Mouse (Mus musculus) right cerebral cortex, postnatal 14 days (tissue): Measurements from ENCODE around the gene Ptprcap.
A peak's percentile ranks its signal among the peaks of the same experiment; 100 is the strongest.
"Not testable (repeated sequence)": the region's sequence is repeated elsewhere in the genome, so short reads cannot be mapped to it uniquely, and the experiment has no call there.

Experiments used
- DNase-seq: peaks from one replicate; pipeline ENCODE4 v3.0.0; 2022

Ptprcap gene

DNA sequence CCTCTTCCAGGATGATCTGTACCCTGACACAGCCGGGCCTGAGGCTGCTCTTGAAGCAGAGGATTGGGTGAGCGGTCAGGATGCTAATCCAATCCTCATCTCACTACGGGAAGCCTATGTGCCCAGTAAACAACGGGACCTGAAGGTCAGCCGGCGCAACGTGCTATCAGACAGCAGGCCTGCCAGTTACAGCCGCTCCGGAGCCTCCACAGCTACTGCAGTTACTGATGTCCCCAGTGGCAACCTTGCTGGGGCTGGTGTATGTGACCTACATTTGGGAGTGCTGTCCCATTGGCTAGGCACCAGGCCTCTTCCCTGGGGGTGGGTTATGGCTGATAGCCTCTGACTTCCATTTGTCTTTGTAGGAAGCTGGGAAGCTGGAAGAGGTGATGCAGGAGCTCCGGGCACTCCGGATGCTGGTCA lies at the start of gene Ptprcap:
Gene Ptprcap (plus strand): TSS at position 373 of the 423 bp plus-strand sequence.
- no peak for DNase-seq

- DNase-seq, result no peak
These were observed 49.6 kb upstream of the Ptprcap start for GRCm38 (mm10) chr19:4103792-4104191.

DNA sequence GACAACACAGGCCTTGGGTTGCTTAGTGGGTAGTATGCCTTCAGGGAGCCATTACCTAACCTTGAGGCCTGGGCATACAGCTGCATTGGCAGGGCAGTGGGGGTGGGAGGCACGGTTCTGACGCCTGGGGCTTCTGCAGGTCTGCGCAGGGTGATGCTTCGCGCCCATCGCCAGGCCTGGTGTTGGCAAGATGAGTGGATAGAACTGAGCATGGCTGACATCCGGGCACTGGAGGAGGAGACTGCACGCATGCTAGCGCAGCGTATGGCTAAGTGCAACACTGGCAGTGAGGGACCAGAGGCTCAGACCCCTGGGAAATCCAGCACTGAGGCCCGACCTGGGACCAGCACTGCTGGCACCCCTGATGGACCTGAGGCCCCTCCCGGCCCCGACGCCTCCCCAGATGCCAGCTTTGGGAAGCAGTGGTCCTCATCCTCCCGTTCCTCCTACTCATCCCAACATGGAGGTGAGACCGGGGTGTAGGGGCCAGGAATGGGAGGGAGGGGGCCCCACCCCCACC lies 48.7 kb upstream of the Ptprcap start:
- DNase-seq, result no peak

DNA sequence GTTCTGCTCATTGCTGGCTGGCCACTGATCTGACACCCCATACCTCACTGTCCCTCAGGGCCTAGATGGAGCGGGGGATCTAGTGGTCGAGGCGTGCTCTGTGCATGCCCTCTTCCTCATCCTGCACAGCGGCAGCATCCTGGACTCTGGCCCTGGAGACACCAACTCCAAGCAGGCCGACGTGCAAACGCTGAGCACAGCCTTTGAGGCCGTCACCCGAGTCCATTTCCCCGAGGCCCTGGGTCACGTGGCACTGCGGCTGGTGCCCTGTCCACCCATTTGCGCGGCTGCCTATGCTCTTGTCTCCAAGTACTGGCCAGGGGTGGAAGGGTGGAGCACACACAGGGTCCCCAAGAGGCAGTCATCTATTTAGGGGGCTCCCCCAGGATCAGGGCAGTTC lies 46.8 kb upstream of the Ptprcap start:
- no peak for DNase-seq

DNA sequence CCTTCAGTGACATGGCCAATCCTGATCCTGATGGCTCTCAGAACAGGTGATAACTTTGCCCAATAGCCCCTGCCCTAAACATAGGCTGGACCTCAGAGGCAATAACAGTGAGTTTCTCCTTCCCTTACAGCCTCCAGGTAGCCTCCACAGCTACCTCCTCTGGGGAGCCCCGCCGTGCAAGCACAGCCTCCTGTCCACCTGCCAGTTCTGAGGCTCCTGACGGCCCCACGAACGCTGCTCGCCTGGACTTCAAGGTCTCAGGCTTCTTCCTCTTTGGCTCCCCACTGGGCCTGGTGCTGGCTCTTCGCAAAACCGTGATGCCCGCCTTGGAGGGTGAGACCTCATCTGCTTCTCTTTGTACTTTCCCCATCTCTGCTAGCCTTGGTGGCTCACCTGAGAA lies 44.9 kb upstream of the Ptprcap start:
- no peak for DNase-seq

DNA sequence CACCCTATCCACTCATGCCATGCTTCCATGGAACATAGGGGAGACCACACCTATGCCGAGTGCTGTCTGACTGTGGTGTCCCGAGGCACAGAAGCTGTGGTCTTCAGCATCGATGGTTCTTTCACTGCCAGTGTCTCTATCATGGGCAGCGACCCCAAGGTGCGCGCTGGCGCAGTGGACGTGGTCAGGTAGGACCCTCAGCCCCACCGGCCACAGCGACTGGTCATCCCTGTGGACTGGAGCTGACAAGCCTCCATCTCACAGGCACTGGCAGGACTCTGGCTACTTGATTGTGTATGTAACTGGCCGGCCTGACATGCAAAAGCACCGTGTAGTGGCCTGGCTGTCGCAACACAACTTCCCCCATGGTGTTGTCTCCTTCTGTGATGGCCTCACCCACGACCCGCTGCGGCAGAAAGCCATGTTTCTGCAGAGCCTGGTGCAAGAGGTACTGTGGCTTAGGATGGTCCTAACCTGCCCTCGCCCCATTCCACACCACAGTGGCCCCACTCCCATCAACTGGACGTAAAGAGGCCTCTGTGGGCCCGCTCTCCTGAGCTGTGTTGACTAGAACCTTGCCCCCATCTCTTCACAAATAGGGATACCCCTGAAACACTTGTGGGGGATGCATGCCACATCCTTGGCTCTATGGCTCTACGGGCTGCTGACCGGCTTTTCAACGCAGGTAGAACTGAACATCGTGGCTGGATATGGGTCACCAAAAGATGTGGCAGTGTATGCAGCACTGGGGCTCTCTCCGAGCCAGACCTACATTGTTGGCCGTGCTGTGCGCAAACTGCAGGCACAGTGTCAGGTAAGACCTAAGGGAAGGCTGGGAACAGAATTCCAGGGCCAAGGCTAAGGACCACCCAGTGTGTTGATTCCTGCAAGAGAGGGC lies 41.1 kb upstream of the Ptprcap start:
- DNase-seq, result no peak

DNA sequence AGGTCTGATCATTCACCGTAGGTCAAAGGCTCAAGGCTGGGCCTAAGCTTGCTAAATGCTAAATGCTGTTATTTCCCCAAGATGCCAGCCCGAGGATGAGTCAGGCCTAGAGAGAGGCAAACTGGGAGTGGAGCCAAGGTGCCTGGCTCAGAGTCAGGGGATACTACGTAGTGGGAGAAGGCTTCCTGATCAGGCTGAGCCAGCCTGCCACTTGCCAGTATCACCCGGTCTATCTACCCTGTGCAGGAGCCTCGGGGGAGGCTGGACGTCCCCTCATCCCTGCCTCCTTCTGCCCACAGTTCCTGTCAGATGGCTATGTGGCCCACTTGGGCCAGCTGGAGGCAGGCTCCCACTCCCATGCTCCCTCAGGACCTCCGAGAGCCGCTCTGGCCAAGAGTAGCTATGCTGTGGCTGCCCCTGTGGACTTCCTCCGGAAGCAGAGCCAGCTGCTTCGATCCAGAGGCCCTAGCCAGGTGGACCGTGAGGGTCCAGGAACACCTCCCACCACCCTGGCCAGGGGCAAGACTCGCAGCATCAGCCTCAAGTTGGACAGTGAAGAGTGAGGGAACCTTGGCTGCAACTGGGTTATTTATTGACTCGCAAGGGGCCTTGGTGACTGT lies 40.1 kb upstream of the Ptprcap start:
- DNase-seq, result peak; percentile 81

- DNase-seq, result no peak
These were observed 39.6 kb upstream of the Ptprcap start for GRCm38 (mm10) chr19:4113806-4114230.

- no peak for DNase-seq
These were observed 38.9 kb upstream of the Ptprcap start for GRCm38 (mm10) chr19:4114551-4114950.

- no peak for DNase-seq
These were observed 38.3 kb upstream of the Ptprcap start for GRCm38 (mm10) chr19:4115144-4115543.

GRCm38 (mm10) chr19:4115816-4116215 lies 37.6 kb upstream of the Ptprcap start:
- DNase-seq, result no peak

DNA sequence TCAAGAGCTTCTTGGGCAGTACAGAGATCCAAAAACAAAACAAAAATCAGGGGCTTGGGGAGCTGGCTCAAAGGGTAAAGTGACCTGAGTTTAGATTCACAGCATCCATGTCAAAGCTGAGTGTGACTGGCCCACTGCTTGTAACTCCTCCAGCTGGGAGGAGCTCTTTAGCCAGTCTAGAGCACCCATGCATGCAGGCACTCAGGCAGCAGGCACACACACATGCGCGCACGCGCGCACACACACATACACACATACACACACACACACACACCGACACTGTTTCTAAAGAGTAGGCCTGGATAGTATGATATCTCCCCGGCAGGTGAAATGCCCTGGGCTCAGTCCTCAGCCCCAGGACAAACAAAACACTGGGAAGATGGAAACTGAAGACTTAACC lies 36.4 kb upstream of the Ptprcap start:
- DNase-seq, result no peak

GRCm38 (mm10) chr19:4118350-4118749 lies 35.1 kb upstream of the Ptprcap start:
- no peak for DNase-seq

- no peak for DNase-seq
These were observed 33.5 kb upstream of the Ptprcap start for GRCm38 (mm10) chr19:4119716-4120487.

DNA sequence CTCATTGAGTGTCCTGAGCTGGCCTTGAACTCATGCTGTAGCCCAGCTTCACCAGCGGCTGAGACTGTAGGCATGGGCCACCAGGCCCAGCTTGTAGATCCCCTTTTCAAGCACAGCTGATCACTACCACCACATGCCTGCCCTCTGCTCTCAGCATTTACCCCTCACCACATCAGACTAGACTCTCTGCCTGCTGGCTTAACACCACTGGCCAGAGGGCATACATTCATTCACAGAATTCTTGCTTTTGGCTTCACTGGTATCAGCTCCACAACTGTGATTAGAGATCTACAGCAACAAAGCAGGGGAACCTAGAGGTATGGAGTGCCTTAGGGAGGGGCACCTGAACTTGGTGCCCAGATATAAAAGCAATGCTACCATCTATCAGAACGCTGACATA lies 32.9 kb upstream of the Ptprcap start:
- DNase-seq, result no peak

GRCm38 (mm10) chr19:4121097-4121805 lies 32.2 kb upstream of the Ptprcap start:
- DNase-seq, result peak; percentile 98

DNA sequence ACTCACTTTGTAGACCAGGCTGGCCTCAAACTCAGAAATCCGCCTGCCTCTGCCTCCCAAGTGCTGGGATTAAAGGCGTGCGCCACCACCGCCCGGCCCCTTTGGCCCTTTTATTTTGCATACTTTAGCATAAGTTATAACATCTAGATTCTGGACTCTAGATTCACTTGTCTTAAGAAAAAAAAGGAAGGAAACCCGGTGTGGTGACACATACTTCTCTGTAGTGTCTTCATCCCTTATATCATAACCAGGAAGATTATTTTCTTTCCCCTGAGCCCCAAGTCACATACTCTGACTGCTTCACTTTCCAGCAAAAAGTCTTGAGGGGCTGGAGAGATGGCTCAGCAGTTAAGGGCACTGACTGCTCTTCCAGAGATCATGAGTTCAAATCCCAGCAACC lies 31.5 kb upstream of the Ptprcap start:
- DNase-seq, result not testable (repeated sequence)

- DNase-seq, result no peak
These were observed 30.7 kb upstream of the Ptprcap start for GRCm38 (mm10) chr19:4122411-4123370.

- no peak for DNase-seq
These were observed 29.0 kb upstream of the Ptprcap start for GRCm38 (mm10) chr19:4124432-4124831.

DNA sequence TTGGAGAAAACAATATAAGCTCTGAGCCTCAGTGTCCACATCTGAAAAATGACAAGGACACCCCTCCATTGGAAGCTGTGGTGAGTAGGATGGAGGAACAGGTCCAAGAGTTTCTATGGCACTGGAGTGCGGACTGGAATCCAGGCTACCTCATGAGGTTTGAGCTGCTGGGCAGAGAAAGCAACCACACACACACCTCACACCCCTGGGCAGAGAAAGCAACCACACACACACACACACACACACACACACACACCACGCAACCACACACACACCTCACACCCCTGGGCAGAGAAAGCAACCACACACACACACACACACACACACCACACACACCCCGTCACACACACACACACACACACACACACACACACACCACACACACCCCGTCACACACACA lies 28.1 kb upstream of the Ptprcap start:
- not testable (repeated sequence) for DNase-seq
